Mouse (Mus musculus) CH12.LX (cell line): ENCODE measurements around the gene Slc25a21. TPM values are rescaled to one million over a fixed set of nuclear protein-coding genes. Genes with fewer than 3 reads are reported as not detected.

Source experiments
- DNase-seq: peaks from one replicate; pipeline ENCODE4 v3.0.0-alpha.2; 2013; ENCODE audit errors: extremely low read depth
- H3K27ac ChIP-seq: 2 replicates; pipeline ENCODE4 v1.5.1; 2012; ENCODE audit warnings: low read depth, mild to moderate bottlenecking, control low read depth, moderate library complexity; ENCODE audit not compliant: insufficient read depth
- H3K27me3 ChIP-seq: replicated peaks from 2 replicates; pipeline ENCODE3; 2012; ENCODE audit warnings: inconsistent platforms
- H3K36me3 ChIP-seq, 2 experiments: replicated peaks in 1 of 2; 2 replicates each; pipeline versions ENCODE3 to v1.6.1; 2012; ENCODE audit warnings: inconsistent platforms in 1 of 2, low read length in 1 of 2, mild to moderate bottlenecking in 1 of 2, mixed read lengths in 1 of 2, moderate library complexity in 1 of 2; ENCODE audit not compliant: control insufficient read depth in 1 of 2, insufficient read depth in 1 of 2
- H3K4me1 ChIP-seq, 2 experiments: 2 replicates each; pipeline ENCODE4 v1.6.1; 2012; ENCODE audit warnings: inconsistent platforms in 1 of 2, moderate library complexity in 1 of 2; ENCODE audit not compliant: insufficient read depth in 2 of 2, control insufficient read depth in 1 of 2
- H3K4me2 ChIP-seq: 2 replicates; pipeline ENCODE4 v1.6.1; 2012; ENCODE audit warnings: low read depth, mild to moderate bottlenecking, control low read depth; ENCODE audit not compliant: poor library complexity, insufficient read depth, severe bottlenecking
- H3K4me3 ChIP-seq, 3 experiments: fragments of 150-350 bp in 1 of 3; sonication (generic) in 1 of 3; replicated peaks in 1 of 3; 2 replicates each; pipeline versions ENCODE3 to v1.5.1; 2011 to 2012; ENCODE audit warnings: low read depth in 2 of 3, low read length in 2 of 3, mild to moderate bottlenecking in 2 of 3, moderate library complexity in 2 of 3, control low read depth in 1 of 3, improper control_type of control experiment in 1 of 3, inconsistent platforms in 1 of 3, mixed read lengths in 1 of 3; ENCODE audit not compliant: poor library complexity in 1 of 3
- H3K79me2 ChIP-seq: replicated peaks from 2 replicates; pipeline ENCODE4 v1.6.1; 2012; ENCODE audit warnings: mild to moderate bottlenecking, moderate library complexity; ENCODE audit not compliant: control insufficient read depth, poor library complexity, insufficient read depth, severe bottlenecking; ENCODE audit errors: extremely low read depth
- H3K9ac ChIP-seq: 2 replicates; pipeline ENCODE4 v1.6.1; 2012; ENCODE audit warnings: low read depth, mild to moderate bottlenecking, control low read depth, moderate library complexity; ENCODE audit not compliant: insufficient read depth
- H3K9me3 ChIP-seq: replicated peaks from 2 replicates; pipeline ENCODE3; 2012; ENCODE audit warnings: low read length, inconsistent platforms, mixed read lengths
- BHLHE40 ChIP-seq: IDR thresholded peaks from 2 replicates; pipeline ENCODE4 v1.6.1; 2011; ENCODE audit warnings: mild to moderate bottlenecking, low read depth, low read length, improper control_type of control experiment
- CHD2 ChIP-seq: IDR thresholded peaks from 2 replicates; pipeline ENCODE4 v1.6.1; 2011; ENCODE audit warnings: low read length, improper control_type of control experiment
- CTCF ChIP-seq, 2 experiments: IDR thresholded peaks in 1 of 2; conservative IDR thresholded peaks in 1 of 2; 2 replicates each; pipeline ENCODE4 v1.5.1; 2011 to 2012; ENCODE audit warnings: low read depth in 2 of 2, low read length in 2 of 2, improper control_type of control experiment in 1 of 2, inconsistent platforms in 1 of 2, mild to moderate bottlenecking in 1 of 2, moderate library complexity in 1 of 2
- E2F4 ChIP-seq: IDR thresholded peaks from 2 replicates; pipeline ENCODE4 v1.6.1; 2011; ENCODE audit warnings: low read depth, low read length, improper control_type of control experiment; ENCODE audit not compliant: insufficient replicate concordance
- ELF1 ChIP-seq: IDR thresholded peaks from 2 replicates; pipeline ENCODE4 v1.6.1; 2014; ENCODE audit warnings: low read depth, mild to moderate bottlenecking, inconsistent platforms, low read length, improper control_type of control experiment
- EP300 ChIP-seq: IDR thresholded peaks from 2 replicates; pipeline ENCODE4 v1.6.1; 2011; ENCODE audit warnings: low read length, improper control_type of control experiment
- ETS1 ChIP-seq: conservative IDR thresholded peaks from 2 replicates; pipeline ENCODE4 v1.6.1; 2012; ENCODE audit warnings: low read depth, mild to moderate bottlenecking, inconsistent platforms, low read length, improper control_type of control experiment, moderate library complexity
- HCFC1 ChIP-seq: IDR thresholded peaks from 2 replicates; pipeline ENCODE4 v1.6.1; 2012; ENCODE audit warnings: low read depth, mild to moderate bottlenecking, inconsistent platforms, low read length, improper control_type of control experiment
- IRF4 ChIP-seq: IDR thresholded peaks from 2 replicates; pipeline ENCODE4 v1.6.1; 2014; ENCODE audit warnings: low read depth, mild to moderate bottlenecking, inconsistent platforms, low read length, improper control_type of control experiment
- JUN ChIP-seq: IDR thresholded peaks from 2 replicates; pipeline ENCODE4 v1.6.1; 2011; ENCODE audit warnings: low read depth, mild to moderate bottlenecking, low read length, improper control_type of control experiment, moderate library complexity; ENCODE audit not compliant: insufficient read depth
- JUND ChIP-seq: conservative IDR thresholded peaks from 2 replicates; pipeline ENCODE4 v1.6.1; 2011; ENCODE audit warnings: low read depth, low read length, improper control_type of control experiment
- MYC ChIP-seq: IDR thresholded peaks from 2 replicates; pipeline ENCODE4 v1.6.1; 2011; ENCODE audit warnings: low read depth, mild to moderate bottlenecking, improper control_type of control experiment, low read length
- NELFE ChIP-seq: IDR thresholded peaks from 2 replicates; pipeline ENCODE4 v1.6.1; 2011; ENCODE audit warnings: low read depth, low read length, improper control_type of control experiment
- NRF1 ChIP-seq: IDR thresholded peaks from 2 replicates; pipeline ENCODE4 v1.6.1; 2014; ENCODE audit warnings: low read depth, mild to moderate bottlenecking, inconsistent platforms, low read length, improper control_type of control experiment, moderate library complexity
- POLR2AphosphoS2 ChIP-seq: IDR thresholded peaks from 2 replicates; pipeline ENCODE4 v1.6.1; 2011; ENCODE audit warnings: low read depth, low read length, improper control_type of control experiment
- RAD21 ChIP-seq: IDR thresholded peaks from 2 replicates; pipeline ENCODE4 v1.6.1; 2011; ENCODE audit warnings: low read depth, mild to moderate bottlenecking, low read length, improper control_type of control experiment, moderate library complexity
- RCOR1 ChIP-seq: conservative IDR thresholded peaks from 2 replicates; pipeline ENCODE4 v1.6.1; 2012; ENCODE audit warnings: low read depth, mild to moderate bottlenecking, inconsistent platforms, low read length, improper control_type of control experiment
- SIN3A ChIP-seq: IDR thresholded peaks from 2 replicates; pipeline ENCODE4 v1.6.1; 2012; ENCODE audit warnings: low read length, improper control_type of control experiment, inconsistent platforms
- SMC3 ChIP-seq: IDR thresholded peaks from 2 replicates; pipeline ENCODE4 v1.6.1; 2011; ENCODE audit warnings: low read depth, low read length, improper control_type of control experiment
- TCF12 ChIP-seq: IDR thresholded peaks from 2 replicates; pipeline ENCODE4 v1.6.1; 2014; ENCODE audit warnings: low read depth, mild to moderate bottlenecking, inconsistent platforms, low read length, improper control_type of control experiment
- UBTF ChIP-seq: IDR thresholded peaks from 2 replicates; pipeline ENCODE4 v1.6.1; 2012; ENCODE audit warnings: low read depth, mild to moderate bottlenecking, inconsistent platforms, low read length, improper control_type of control experiment, moderate library complexity
- USF1 ChIP-seq: IDR thresholded peaks from 2 replicates; pipeline ENCODE4 v1.6.1; 2014; ENCODE audit warnings: low read depth, mild to moderate bottlenecking, inconsistent platforms, low read length, improper control_type of control experiment
- USF2 ChIP-seq: conservative IDR thresholded peaks from 2 replicates; pipeline ENCODE4 v1.6.1; 2011; ENCODE audit warnings: low read depth, low read length, improper control_type of control experiment
- ZC3H11A ChIP-seq: IDR thresholded peaks from 2 replicates; pipeline ENCODE4 v1.6.1; 2012; ENCODE audit warnings: low read depth, mild to moderate bottlenecking, inconsistent platforms, low read length, improper control_type of control experiment
- ZKSCAN1 ChIP-seq: IDR thresholded peaks from 2 replicates; pipeline ENCODE4 v1.6.1; 2012; ENCODE audit warnings: low read depth, inconsistent platforms, low read length, improper control_type of control experiment, borderline replicate concordance
- ZNF384 ChIP-seq: IDR thresholded peaks from 2 replicates; pipeline ENCODE4 v1.6.1; 2012; ENCODE audit warnings: low read depth, low read length, improper control_type of control experiment, inconsistent platforms
- dilution Hi-C: fragments of 300-500 bp; cut with MboI; formaldehyde crosslinking; loops from 2 replicates; pipeline ENCODE4 v1.14.3; 2020; ENCODE audit warnings: low sequenced_read_pairs; ENCODE audit not compliant: extremely low pct_unique_long_range_greater_than_20kb, extremely low pct_ligation_motif_present
- in situ Hi-C: fragments of 300-500 bp; cut with MboI; formaldehyde crosslinking; loops from 3 replicates; pipeline ENCODE4 v1.14.3; 2019; ENCODE audit warnings: low sequenced_read_pairs, low pct_ligation_motif_present, low pct_unique_long_range_greater_than_20kb, mixed read lengths
- polyA plus RNA-seq: library from polyadenylated mRNA; unstranded; fragments of >175 nt; gene quantifications from 2 replicates; pipeline ENCODE4 v1.2.1, GENCODE M21; 2012; ENCODE audit warnings: low read depth; ENCODE audit not compliant: insufficient read length
- total RNA-seq, 2 experiments: library from RNA; depleted of rRNA; stranded (reverse); fragments of 300-350 nt in 1 of 2; fragments of >200 nt in 1 of 2; gene quantifications; 2 replicates each; pipeline ENCODE4 v1.2.3; 2012 to 2014

Gene Slc25a21
- total and polyA plus RNA-seq, 3 experiments, result not detected

DNA sequence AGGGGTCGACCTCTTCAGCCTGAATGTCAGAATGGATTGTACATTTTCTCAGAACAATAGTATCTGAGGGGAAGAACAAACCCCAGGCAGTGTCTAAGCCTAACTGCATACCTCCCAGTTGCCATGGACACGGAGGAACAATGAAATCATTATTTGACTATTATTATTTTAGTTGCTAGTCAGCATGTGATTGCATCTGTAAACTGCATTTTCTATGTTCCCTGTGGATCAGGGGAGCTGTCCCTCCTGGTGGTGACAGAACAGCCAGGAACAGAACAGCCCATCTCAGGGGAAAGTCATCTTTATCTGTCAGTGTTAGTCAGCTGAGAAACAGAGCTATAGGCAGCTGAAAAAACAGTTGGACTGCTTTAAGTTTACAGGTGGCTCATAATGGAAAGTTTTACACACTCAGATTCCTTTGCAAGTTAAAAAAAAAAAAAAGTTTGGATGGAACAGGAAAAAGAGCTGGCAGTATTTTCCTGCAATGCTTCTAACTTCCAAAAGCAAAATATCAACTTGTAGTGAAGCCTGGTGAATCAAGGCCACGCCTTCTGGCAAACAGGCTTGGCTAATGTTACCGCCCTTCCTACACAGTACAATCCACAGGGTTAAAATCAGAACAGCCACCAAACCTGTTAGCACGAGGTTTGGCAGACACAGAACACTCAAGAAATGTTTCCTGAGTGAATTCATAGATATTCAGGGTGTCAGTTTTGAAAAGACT is 17.6 kb downstream of the Slc25a21 start:
- H3K4me3 ChIP-seq, result no peak overlapping the region
- dilution Hi-C loops, result no loop called here
- no peaks in the 10 kb centered on the region for H3K79me2 ChIP-seq
- no peaks in the 10 kb centered on the region for H3K36me3 ChIP-seq
- DNase-seq, result no peak
- in situ Hi-C loops, result loop anchor here (25.0 kb wide), 1 partner anchor 492 kb away; the partner anchor contains the start of gene Pax9
- H3K9ac ChIP-seq, result no peak overlapping the region
- H3K9me3 ChIP-seq, result no peaks in the 10 kb centered on the region
- no peaks in the 10 kb centered on the region for H3K4me1 ChIP-seq
- TF ChIP-seq EP300 (no peak), ETS1 (no peak), USF1 (no peak), SIN3A (no peak), E2F4 (no peak), ZKSCAN1 (no peak), RAD21 (no peak), JUND (no peak), TCF12 (no peak), ZC3H11A (no peak), USF2 (no peak), NRF1 (no peak), IRF4 (no peak), JUN (no peak), CHD2 (no peak), ELF1 (no peak)
- no peak overlapping the region for H3K4me2 ChIP-seq
- no peak overlapping the region for H3K27ac ChIP-seq
- H3K27me3 ChIP-seq, result no peaks in the 10 kb centered on the region

DNA sequence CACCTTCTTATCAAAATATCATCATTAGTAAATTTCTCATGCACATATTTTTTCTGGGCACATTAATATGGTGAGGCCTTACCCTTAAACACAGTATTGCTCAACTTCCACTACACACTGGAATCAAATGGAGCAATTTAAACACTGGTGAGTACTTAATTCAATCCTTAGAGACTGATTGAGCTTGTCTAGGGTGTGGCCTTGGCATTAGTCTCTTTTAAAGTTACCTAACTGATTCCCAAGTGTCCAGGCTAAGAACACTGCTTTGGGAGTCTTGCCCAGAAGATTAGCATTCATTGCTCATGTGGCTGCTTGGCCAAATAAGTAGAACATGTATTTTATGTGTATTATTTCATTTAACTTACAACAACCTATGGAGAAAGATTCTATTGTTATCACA is 18.5 kb downstream of the Slc25a21 start:
- no peak for DNase-seq
- Histone ChIP-seq H3K27me3 (no peaks in the 10 kb centered on the region), H3K79me2 (no peaks in the 10 kb centered on the region), H3K4me3 (no peak overlapping the region), H3K4me2 (no peak overlapping the region), H3K4me1 (no peaks in the 10 kb centered on the region), H3K9ac (no peak overlapping the region), H3K27ac (no peak overlapping the region), H3K9me3 (no peaks in the 10 kb centered on the region), H3K36me3 (no peaks in the 10 kb centered on the region)
- TF ChIP-seq SIN3A (no peak), BHLHE40 (no peak), HCFC1 (no peak), USF2 (no peak), USF1 (no peak), NRF1 (no peak), CTCF (conservative IDR thresholded peaks at IDR 0.05 in 1 of 2, IDR thresholded peaks at IDR 0.05 in 1 of 2; ENCODE audit: low read depth in 2 of 2, low read length in 2 of 2) (no peak), POLR2AphosphoS2 (no peak), ZKSCAN1 (no peak), NELFE (no peak), ZNF384 (no peak), JUND (no peak), RAD21 (no peak), CHD2 (no peak), UBTF (no peak), SMC3 (no peak), RCOR1 (no peak), MYC (no peak), TCF12 (no peak), ELF1 (no peak)
- in situ Hi-C loops (loop anchor here (25.0 kb wide), 1 partner anchor 492 kb away; the partner anchor contains the start of gene Pax9), dilution Hi-C loops (no loop called here)
